Mouse (Mus musculus) right cerebral cortex, postnatal 10 days (tissue): Measurements from ENCODE around the gene Ift80.
"Not testable (repeated sequence)": the region's sequence is repeated elsewhere in the genome, so short reads cannot be mapped to it uniquely, and the experiment has no call there.

Experiments used
- DNase-seq, 2 experiments: peaks; one replicate each; pipeline ENCODE4 v3.0.0; 2021; ENCODE audit warnings: low spot score in 2 of 2

Ift80 gene

GRCm38 (mm10) chr3:68986550-68986949, 17.8 kb downstream of the Ift80 start:
- no peak for DNase-seq

- DNase-seq, result no peak
Observed at GRCm38 (mm10) chr3:68980898-68981297, 23.5 kb downstream of the Ift80 start.

GRCm38 (mm10) chr3:68979187-68979586, 25.2 kb downstream of the Ift80 start:
- no peak for DNase-seq

GRCm38 (mm10) chr3:68977696-68978095, 26.7 kb downstream of the Ift80 start:
- DNase-seq, result no peak

GRCm38 (mm10) chr3:68975533-68976490, 28.6 kb downstream of the Ift80 start:
- DNase-seq, result no peak

- no peak for DNase-seq
Observed at GRCm38 (mm10) chr3:68974639-68975532, 29.5 kb downstream of the Ift80 start.

- DNase-seq, result no peak
Observed at GRCm38 (mm10) chr3:68973574-68973973, 30.8 kb downstream of the Ift80 start.

GRCm38 (mm10) chr3:68969091-68969590, 35.2 kb downstream of the Ift80 start:
- DNase-seq, result no peak

GRCm38 (mm10) chr3:68967404-68967803, 37.0 kb downstream of the Ift80 start:
- DNase-seq, result no peak

- no peak for DNase-seq
Observed at GRCm38 (mm10) chr3:68966527-68967285, 37.7 kb downstream of the Ift80 start.

GRCm38 (mm10) chr3:68964682-68965081, 39.7 kb downstream of the Ift80 start:
- no peak for DNase-seq

- no peak for DNase-seq
Observed at GRCm38 (mm10) chr3:68957413-68957812, 47.0 kb downstream of the Ift80 start.

- DNase-seq, result peak in 1 of 2 experiments; percentile 41
Observed at GRCm38 (mm10) chr3:68956454-68956853, 47.9 kb downstream of the Ift80 start.

- DNase-seq, result peak in 1 of 2 experiments; percentile 51
Observed at GRCm38 (mm10) chr3:68954487-68954886, 49.9 kb downstream of the Ift80 start.

GRCm38 (mm10) chr3:68952707-68953106, 51.7 kb downstream of the Ift80 start:
- DNase-seq, result no peak

- not testable (repeated sequence) for DNase-seq
Observed at GRCm38 (mm10) chr3:68951971-68952370, 52.4 kb downstream of the Ift80 start.

GRCm38 (mm10) chr3:68949381-68949780, 55.0 kb downstream of the Ift80 start:
- no peak for DNase-seq

GRCm38 (mm10) chr3:68948918-68949317, 55.5 kb downstream of the Ift80 start:
- no peak for DNase-seq

- no peak for DNase-seq
Observed at GRCm38 (mm10) chr3:68941867-68942266, 62.5 kb downstream of the Ift80 start.

- no peak for DNase-seq
Observed at GRCm38 (mm10) chr3:68940311-68940710, 64.1 kb downstream of the Ift80 start.

GRCm38 (mm10) chr3:68939312-68939711, 65.1 kb downstream of the Ift80 start:
- DNase-seq, result no peak
